ENCODE assay signal across 8 mouse cellular contexts in the genomic region with DNA sequence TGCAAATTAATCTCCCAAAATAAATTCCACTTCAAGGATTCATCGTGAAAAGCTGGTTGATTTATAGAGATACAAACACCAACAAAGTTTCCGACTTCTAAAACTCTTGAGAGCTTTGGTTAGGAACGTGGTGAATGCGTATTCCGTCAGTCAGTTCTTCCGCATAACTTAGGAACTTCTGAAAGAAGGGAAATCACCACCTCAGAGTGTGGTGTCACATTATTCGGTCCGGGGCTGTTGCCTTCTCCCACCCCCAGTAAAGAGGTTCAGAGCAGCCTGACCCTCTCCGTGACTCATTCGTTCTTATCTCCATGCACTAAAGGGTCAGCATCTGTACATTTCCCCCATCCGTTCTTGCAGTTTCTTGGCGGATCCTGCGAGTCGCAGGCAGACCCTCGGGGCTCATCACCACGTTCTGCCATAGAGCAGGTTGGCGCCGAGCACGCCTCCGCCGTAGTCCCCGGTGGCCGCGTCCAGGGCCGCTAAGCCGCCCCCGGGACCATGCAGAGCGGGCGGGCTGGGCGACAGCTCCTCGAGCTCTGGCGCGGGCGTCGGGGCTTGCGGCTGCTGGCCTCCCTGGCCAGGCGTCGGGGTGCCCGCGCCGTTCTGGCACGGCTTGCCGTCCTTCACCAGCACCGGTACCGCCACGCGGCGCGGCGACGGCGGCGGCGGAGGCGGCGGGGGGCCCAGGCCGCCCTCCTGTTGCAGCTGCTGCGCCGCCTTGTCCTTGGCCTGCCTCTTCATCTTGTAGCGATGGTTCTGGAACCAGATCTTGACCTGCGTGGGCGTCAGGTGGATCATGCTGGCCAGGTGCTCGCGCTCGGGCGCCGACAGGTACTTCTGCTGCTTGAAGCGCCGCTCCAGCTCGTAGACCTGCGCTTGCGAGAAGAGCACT. TPM values are rescaled to one million over a fixed set of nuclear protein-coding genes. Genes with fewer than 3 reads are reported as not detected.
DNase-seq lines count a peak whose midpoint lies in the region; ATAC-seq and TF ChIP-seq lines count a peak whose summit lies in the region.

No protein-coding gene starts in this region.

- no peak overlapping the region for H3K9ac ChIP-seq in hindbrain, embryonic 16.5 days (ENCODE audit: low read depth, low read length)
- no peak overlapping the region for H3K9ac ChIP-seq in heart, adult 2 months (ENCODE audit: low read depth, low read length)

- under 1% methylated on average over 72 of the region's 72 CpGs for WGBS in hindbrain, embryonic 10.5 days
- WGBS in hindbrain, embryonic 16.5 days = 1% methylated on average over 72 of the region's 72 CpGs
- WGBS in heart, adult 2 months = 3% methylated on average over 72 of the region's 72 CpGs
- 3% methylated on average over 72 of the region's 72 CpGs for WGBS in kidney, adult 2 months
- 3% methylated on average over 70 of the region's 72 CpGs for WGBS in small intestine, adult 2 months

- intact Hi-C loops in heart, adult 2 months (cut with DNase I) = loop anchor here (10.0 kb wide), 1 partner anchor 951 kb away; no protein-coding TSS in a partner anchor
- intact Hi-C loops in left cerebral cortex, postnatal 25 days (cut with DNase I) = loop anchor here (2.0 kb wide), 2 partner anchors 281 to 955 kb away; no protein-coding TSS in a partner anchor

- peak overlapping the region; percentile 16; the same call in 1 of the 2 replicates for H3K27ac ChIP-seq in hindbrain, embryonic 10.5 days
- H3K27ac ChIP-seq in hindbrain, embryonic 16.5 days (ENCODE audit: low read depth, low read length) = no peak overlapping the region
- H3K27ac ChIP-seq in bone marrow macrophage, adult 2 months (ENCODE audit: insufficient read depth, low read depth, low read length) = no peak overlapping the region
- H3K27ac ChIP-seq in heart, adult 2 months = no peak overlapping the region
- no peak overlapping the region for H3K27ac ChIP-seq in kidney, adult 2 months (ENCODE audit: insufficient read depth, low read depth, low read length)
- no peak overlapping the region for H3K27ac ChIP-seq in small intestine, adult 2 months (ENCODE audit: insufficient read depth, low read depth, low read length)

- DNase-seq in hindbrain, embryonic 10.5 days (ENCODE audit: low spot score) = peak; percentile 74
- DNase-seq in heart, adult 2 months = peak; percentile 23 to 45
- peak; percentile 26 for DNase-seq in kidney, adult 2 months
- DNase-seq in lung, postnatal 36 days = peak; percentile 16
- no peak for DNase-seq in left cerebral cortex, postnatal 25 days (ENCODE audit: low spot score in 2 of 2)

- ATAC-seq in hindbrain, embryonic 16.5 days = no peak; the same call in 1 of the 2 replicates

- peak overlapping the region; percentile 39 for H3K4me3 ChIP-seq in hindbrain, embryonic 10.5 days
- no peak overlapping the region for H3K4me3 ChIP-seq in hindbrain, embryonic 16.5 days (ENCODE audit: low read length)
- H3K4me3 ChIP-seq in bone marrow macrophage, adult 2 months (ENCODE audit: insufficient read depth, low read length) = 0 out of 2 replicates have a peak overlapping the region, but pooled peaks have one; percentile 0
- H3K4me3 ChIP-seq in heart, adult 2 months = no peak overlapping the region
- no peak overlapping the region for H3K4me3 ChIP-seq in kidney, adult 2 months (ENCODE audit: insufficient read depth, low read depth, low read length)
- peak overlapping the region; percentile 25; the same call in 1 of the 2 replicates for H3K4me3 ChIP-seq in small intestine, adult 2 months (ENCODE audit: low read depth, low read length)

- H3K9me3 ChIP-seq in hindbrain, embryonic 10.5 days = no peaks in the 10 kb centered on the region
- no peaks in the 10 kb centered on the region for H3K9me3 ChIP-seq in hindbrain, embryonic 16.5 days (ENCODE audit: control insufficient read depth, low read length)

- no peak overlapping the region for H3K4me2 ChIP-seq in hindbrain, embryonic 16.5 days (ENCODE audit: low read length)

- peaks cover 100% of the 10 kb centered on the region for H3K27me3 ChIP-seq in hindbrain, embryonic 10.5 days (ENCODE audit: insufficient read depth, poor library complexity, severe bottlenecking)
- peaks cover 54% of the 10 kb centered on the region for H3K27me3 ChIP-seq in hindbrain, embryonic 16.5 days (replicated peaks; ENCODE audit: control insufficient read depth, insufficient read depth, low read length)
- peaks cover 19% of the 10 kb centered on the region for H3K27me3 ChIP-seq in heart, adult 2 months (ENCODE audit: control insufficient read depth, insufficient read depth, low read length)
- peaks cover 21% of the 10 kb centered on the region for H3K27me3 ChIP-seq in kidney, adult 2 months (replicated peaks; ENCODE audit: control insufficient read depth, insufficient read depth, low read length)
- H3K27me3 ChIP-seq in small intestine, adult 2 months (ENCODE audit: control insufficient read depth, insufficient read depth, low read length) = peaks cover 49% of the 10 kb centered on the region

- no peaks in the 10 kb centered on the region for H3K79me2 ChIP-seq in heart, adult 2 months (replicated peaks; ENCODE audit: control insufficient read depth, insufficient read depth, low read length)

- no peaks in the 10 kb centered on the region for H3K36me3 ChIP-seq in hindbrain, embryonic 10.5 days
- no peaks in the 10 kb centered on the region for H3K36me3 ChIP-seq in hindbrain, embryonic 16.5 days (ENCODE audit: control insufficient read depth, insufficient read depth, low read length)
- no peaks in the 10 kb centered on the region for H3K36me3 ChIP-seq in heart, adult 2 months (ENCODE audit: control insufficient read depth, insufficient read depth, low read length)
- H3K36me3 ChIP-seq in kidney, adult 2 months (ENCODE audit: control insufficient read depth, insufficient read depth, low read length) = no peaks in the 10 kb centered on the region
- no peaks in the 10 kb centered on the region for H3K36me3 ChIP-seq in small intestine, adult 2 months (ENCODE audit: control insufficient read depth, insufficient read depth, low read length)

- TF ChIP-seq POLR2A in bone marrow macrophage, adult 2 months (IDR thresholded peaks at IDR 0.05; ENCODE audit: borderline replicate concordance, low read depth, low read length) = no peak
- no peak for TF ChIP-seq POLR2A in heart, adult 2 months (IDR thresholded peaks at IDR 0.05; ENCODE audit: insufficient read depth, low read depth, low read length)
- TF ChIP-seq POLR2A in kidney, adult 2 months (IDR thresholded peaks at IDR 0.05; ENCODE audit: low read depth, low read length) = no peak
- no peak for TF ChIP-seq POLR2A in small intestine, adult 2 months (IDR thresholded peaks at IDR 0.05; ENCODE audit: low read depth, low read length)

- TF ChIP-seq EP300 in heart, adult 2 months (IDR thresholded peaks at IDR 0.05; ENCODE audit: insufficient read depth, low read depth, low read length) = no peak

- no peak for TF ChIP-seq CTCF in bone marrow macrophage, adult 2 months (IDR thresholded peaks at IDR 0.05; ENCODE audit: low read depth, low read length)
- TF ChIP-seq CTCF in heart, adult 2 months (IDR thresholded peaks at IDR 0.05) = no peak
- TF ChIP-seq CTCF in kidney, adult 2 months (conservative IDR thresholded peaks at IDR 0.05; ENCODE audit: insufficient read depth, insufficient read length, low read depth, low read length) = no peak
- no peak for TF ChIP-seq CTCF in small intestine, adult 2 months (IDR thresholded peaks at IDR 0.05; ENCODE audit: extremely low read depth, insufficient read length, insufficient replicate concordance, low read depth, low read length)

- peaks cover 17% of the 10 kb centered on the region for H3K4me1 ChIP-seq in hindbrain, embryonic 10.5 days (replicated peaks)
- H3K4me1 ChIP-seq in hindbrain, embryonic 16.5 days (ENCODE audit: control insufficient read depth, insufficient read depth, low read depth, low read length) = peaks cover 4% of the 10 kb centered on the region; the same call in 1 of the 2 replicates
- no peaks in the 10 kb centered on the region for H3K4me1 ChIP-seq in bone marrow macrophage, adult 2 months (ENCODE audit: control insufficient read depth, insufficient read depth, low read length)
- no peaks in the 10 kb centered on the region for H3K4me1 ChIP-seq in heart, adult 2 months (ENCODE audit: control insufficient read depth, insufficient read depth, low read length)
- H3K4me1 ChIP-seq in kidney, adult 2 months (ENCODE audit: control insufficient read depth, insufficient read depth, low read length) = no peaks in the 10 kb centered on the region
- H3K4me1 ChIP-seq in small intestine, adult 2 months (ENCODE audit: control insufficient read depth, insufficient read depth, insufficient read length, low read length) = peaks cover 10% of the 10 kb centered on the region

RNA-seq across cellular contexts. Expression of a gene that starts 1.5 kb away (rescaled TPM):
- 0.17 TPM in 1 of 2 replicates, not detected in the other for polyA plus RNA-seq in hindbrain, embryonic 10.5 days (2016; fragmentation: Nextera tagmentation; extraction: Ambion mirVana)
- not detected in 2 replicates for polyA plus RNA-seq in hindbrain, embryonic 16.5 days (2015; fragmentation: Nextera tagmentation; extraction: Ambion mirVana)
- not detected in 2 replicates for polyA plus RNA-seq in bone marrow macrophage, adult 2 months (2012; ENCODE audit: insufficient read depth, insufficient read length, missing spikeins)
- total RNA-seq in heart, adult 2 months (2021) = not detected
- not detected in 2 replicates for polyA plus RNA-seq in heart, adult 2 months (2012; rRNA removed)
- not detected in 2 replicates for polyA plus RNA-seq in kidney, adult 2 months (2012; rRNA removed)
- polyA plus RNA-seq in small intestine, adult 2 months (2012; rRNA removed) = not detected in 2 replicates
- total RNA-seq in left cerebral cortex, postnatal 25 days (2021) = not detected

Comparison
In these comparisons a context has a peak if more than half of its experiments do, and no peak if none do; other contexts are left out.
1. H3K4me3 ChIP-seq: peak in hindbrain, embryonic 10.5 days (single experiment), bone marrow macrophage, adult 2 months (single experiment) and small intestine, adult 2 months (single experiment); none in hindbrain, embryonic 16.5 days (single experiment), heart, adult 2 months (single experiment) and kidney, adult 2 months (single experiment).
2. DNase-seq: peak in hindbrain, embryonic 10.5 days (single experiment), heart, adult 2 months (2 of 2), kidney, adult 2 months (single experiment) and lung, postnatal 36 days (single experiment); none in left cerebral cortex, postnatal 25 days (0 of 2).